Mouse (Mus musculus): ENCODE data around the gene Gm11037.
A peak's percentile ranks its signal among the peaks of the same experiment; 100 is the strongest.

The Gm11037 gene

GRCm38 (mm10) chr2:131128636-131129157 lies 4.6 kb upstream of the Gm11037 start:
- DNase-seq (ENCODE audit: low spot score) = no peak

- DNase-seq (ENCODE audit: low spot score) = no peak
Observed at GRCm38 (mm10) chr2:131129836-131130235, 3.5 kb upstream of the Gm11037 start.

GRCm38 (mm10) chr2:131130849-131131248 lies 2.4 kb upstream of the Gm11037 start:
- DNase-seq (ENCODE audit: low spot score) = no peak

- DNase-seq (ENCODE audit: low spot score) = no peak
Observed at GRCm38 (mm10) chr2:131132111-131132888, 997 bp upstream of the Gm11037 start.

GRCm38 (mm10) chr2:131134381-131134780 lies 1.1 kb downstream of the Gm11037 start:
- no peak for DNase-seq (ENCODE audit: low spot score)

GRCm38 (mm10) chr2:131134826-131135400 lies 1.6 kb downstream of the Gm11037 start:
- no peak for DNase-seq (ENCODE audit: low spot score)

- DNase-seq (ENCODE audit: low spot score) = no peak
Observed at GRCm38 (mm10) chr2:131135521-131136139, 2.3 kb downstream of the Gm11037 start.

- DNase-seq (ENCODE audit: low spot score) = no peak
Observed at GRCm38 (mm10) chr2:131138296-131138695, 5.0 kb downstream of the Gm11037 start.

- no peak for DNase-seq (ENCODE audit: low spot score)
Observed at GRCm38 (mm10) chr2:131138760-131139159, 5.5 kb downstream of the Gm11037 start.

GRCm38 (mm10) chr2:131139287-131139686 lies 6.0 kb downstream of the Gm11037 start:
- DNase-seq (ENCODE audit: low spot score) = no peak

- DNase-seq (ENCODE audit: low spot score) = no peak
Observed at GRCm38 (mm10) chr2:131139886-131140532, 6.7 kb downstream of the Gm11037 start.

- DNase-seq (ENCODE audit: low spot score) = no peak
Observed at GRCm38 (mm10) chr2:131140533-131140905, 7.2 kb downstream of the Gm11037 start.

- DNase-seq (ENCODE audit: low spot score) = no peak
Observed at GRCm38 (mm10) chr2:131141336-131141986, 8.2 kb downstream of the Gm11037 start.

- DNase-seq (ENCODE audit: low spot score) = peak; percentile 39
Observed at GRCm38 (mm10) chr2:131142592-131142991, 9.3 kb downstream of the Gm11037 start.

- DNase-seq (ENCODE audit: low spot score) = no peak
Observed at GRCm38 (mm10) chr2:131143007-131143780, 9.9 kb downstream of the Gm11037 start.

GRCm38 (mm10) chr2:131145121-131145520 lies 11.8 kb downstream of the Gm11037 start:
- DNase-seq (ENCODE audit: low spot score) = no peak

GRCm38 (mm10) chr2:131145536-131145935 lies 12.2 kb downstream of the Gm11037 start:
- DNase-seq (ENCODE audit: low spot score) = no peak

GRCm38 (mm10) chr2:131146193-131147042 lies 13.1 kb downstream of the Gm11037 start:
- DNase-seq (ENCODE audit: low spot score) = no peak

- DNase-seq (ENCODE audit: low spot score) = no peak
Observed at GRCm38 (mm10) chr2:131147043-131147365, 13.7 kb downstream of the Gm11037 start.
